Comparison of ENCODE assay signal across 10 mouse cellular contexts in genomic region chr13:105443339-105443738, GRCm38 (mm10). TPM values are rescaled to one million over a fixed set of nuclear protein-coding genes. Genes with fewer than 3 reads are reported as not detected.
DNase-seq lines count a peak whose midpoint lies in the region; ATAC-seq and TF ChIP-seq lines count a peak whose summit lies in the region.
"Had no signal": no experiment of that assay in that cellular context is flagged by ENCODE, and none has a peak within 500 bp of the region (broad histone marks: within the 10 kb centered on the region; RNA-seq: fewer than 3 reads in every experiment).

Gene Htr1a, plus strand, starts transcription at chr13:105443639.

- DNase-seq in cerebellum, adult 2 months, result no peak
- DNase-seq in cerebellum, postnatal 36 days, result no peak
- DNase-seq in brain, adult 2 months (ENCODE audit: low read depth, low spot score), result peak; percentile 21
- DNase-seq in hindbrain, embryonic 10.5 days (ENCODE audit: low spot score), result no peak
- DNase-seq in midbrain, embryonic 10.5 days (ENCODE audit: low spot score), result no peak
- no peak for DNase-seq in embryo, embryonic 9.5 days (ENCODE audit: extremely low spot score)
- no peak for DNase-seq in testis, postnatal 14 days (ENCODE audit: low spot score)

- H3K4me3 ChIP-seq in cerebellum, adult 2 months (replicated peaks; ENCODE audit: insufficient read depth, low read depth, low read length), result peak within 1 kb of the TSS; percentile 6
- peak within 1 kb of the TSS; percentile 41 for H3K4me3 ChIP-seq in hindbrain, embryonic 10.5 days
- peak within 1 kb of the TSS; percentile 44 for H3K4me3 ChIP-seq in midbrain, embryonic 10.5 days
- H3K4me3 ChIP-seq in heart, embryonic 11.5 days (ENCODE audit: low read depth, low read length), result no peak within 1 kb of the TSS

- no peaks in the 10 kb centered on the region for H3K36me3 ChIP-seq in hindbrain, embryonic 10.5 days
- no peaks in the 10 kb centered on the region for H3K36me3 ChIP-seq in midbrain, embryonic 10.5 days
- no peaks in the 10 kb centered on the region for H3K36me3 ChIP-seq in heart, embryonic 11.5 days (ENCODE audit: control insufficient read depth, insufficient read depth, low read length)

- no peaks in the 10 kb centered on the region for H3K9me3 ChIP-seq in hindbrain, embryonic 10.5 days
- H3K9me3 ChIP-seq in midbrain, embryonic 10.5 days (replicated peaks), result no peaks in the 10 kb centered on the region
- H3K9me3 ChIP-seq in heart, embryonic 11.5 days (replicated peaks; ENCODE audit: control insufficient read depth, low read length), result no peaks in the 10 kb centered on the region

- H3K27ac ChIP-seq in cerebellum, adult 2 months (ENCODE audit: insufficient read depth, low read length), result no peak within 1 kb of the TSS
- no peak within 1 kb of the TSS for H3K27ac ChIP-seq in hindbrain, embryonic 10.5 days
- no peak within 1 kb of the TSS for H3K27ac ChIP-seq in midbrain, embryonic 10.5 days (replicated peaks)
- no peak within 1 kb of the TSS for H3K27ac ChIP-seq in heart, embryonic 11.5 days (ENCODE audit: low read depth, low read length)

- TF ChIP-seq POLR2A in cerebellum, adult 2 months (IDR thresholded peaks at IDR 0.05; ENCODE audit: borderline replicate concordance, insufficient read depth, low read length), result no peak

- no peak within 1 kb of the TSS for H3K9ac ChIP-seq in heart, embryonic 11.5 days (ENCODE audit: low read depth, low read length)

- no peak for ATAC-seq in heart, embryonic 11.5 days (replicated peaks; ENCODE audit: insufficient number of reproducible peaks, low FRiP score, low TSS enrichment)

- 8% methylated on average over 8 of the region's 8 CpGs for WGBS in cerebellum, adult 2 months
- WGBS in hindbrain, embryonic 10.5 days, result 7% methylated on average over 8 of the region's 8 CpGs
- WGBS in midbrain, embryonic 10.5 days, result 6% methylated on average over 8 of the region's 8 CpGs
- WGBS in heart, embryonic 11.5 days (ENCODE audit: insufficient replicate concordance), result 4% methylated on average over 8 of the region's 8 CpGs

- TF ChIP-seq CTCF in cerebellum, adult 2 months (IDR thresholded peaks at IDR 0.05; ENCODE audit: borderline replicate concordance, insufficient read depth, low read depth, low read length), result no peak

- peaks cover 3% of the 10 kb centered on the region; the same call in 1 of the 2 replicates for H3K27me3 ChIP-seq in cerebellum, adult 2 months (ENCODE audit: control insufficient read depth, insufficient read depth, low read length)
- peaks cover 49% of the 10 kb centered on the region for H3K27me3 ChIP-seq in hindbrain, embryonic 10.5 days (ENCODE audit: insufficient read depth, poor library complexity, severe bottlenecking)
- H3K27me3 ChIP-seq in midbrain, embryonic 10.5 days (ENCODE audit: low read depth, poor library complexity, severe bottlenecking), result peaks cover 49% of the 10 kb centered on the region
- peaks cover 45% of the 10 kb centered on the region for H3K27me3 ChIP-seq in heart, embryonic 11.5 days (ENCODE audit: control insufficient read depth, insufficient read depth, low read length)

- 0 out of 2 replicates have a peak, but pooled peaks cover 2% of the 10 kb centered on the region for H3K4me1 ChIP-seq in cerebellum, adult 2 months (ENCODE audit: control insufficient read depth, insufficient read depth, low read length)
- peaks cover 13% of the 10 kb centered on the region; the same call in 1 of the 2 replicates for H3K4me1 ChIP-seq in hindbrain, embryonic 10.5 days (replicated peaks)
- H3K4me1 ChIP-seq in midbrain, embryonic 10.5 days, result peaks cover 18% of the 10 kb centered on the region
- H3K4me1 ChIP-seq in heart, embryonic 11.5 days (ENCODE audit: control insufficient read depth, insufficient read depth, low read length), result no peaks in the 10 kb centered on the region

- H3K4me2 ChIP-seq in heart, embryonic 11.5 days, result no peak within 1 kb of the TSS

RNA-seq across cellular contexts. Expression of gene Htr1a, which starts in this region (rescaled TPM):
- polyA plus RNA-seq in cerebellum, adult 2 months (2012; rRNA removed), result 2.7 and 3.9 TPM in 2 replicates
- polyA plus RNA-seq in hindbrain, embryonic 10.5 days (2016; fragmentation: Nextera tagmentation; extraction: Ambion mirVana), result 0.70 and 1.2 TPM in 2 replicates
- 0.12 and 0.15 TPM in 2 replicates for polyA plus RNA-seq in midbrain, embryonic 10.5 days (2016; fragmentation: Nextera tagmentation; extraction: Ambion mirVana)
- not detected in 2 replicates for polyA plus RNA-seq in heart, embryonic 11.5 days (2014; fragmentation: Nextera tagmentation; extraction: Ambion mirVana)
- polyA plus RNA-seq: intestine, embryonic 14.5 days; liver, adult 2 months had no signal
